Mouse (Mus musculus) heart, embryonic 14.5 days (tissue): ENCODE data around the gene Gm20458. TPM values are rescaled to one million over a fixed set of nuclear protein-coding genes. Genes with fewer than 3 reads are reported as not detected.

Experiments used
- ATAC-seq: fragments of 200-750 bp; cut with Nextera tagmentation; 2 replicates; pipeline ENCODE4 v1.8.0; 2017; ENCODE audit warnings: low read depth, moderate TSS enrichment; ENCODE audit not compliant: insufficient number of reproducible peaks, insufficient read depth, low FRiP score
- H3K27ac ChIP-seq, 2 experiments: fragments of 200-500 bp in 1 of 2; fragments of 300-500 bp in 1 of 2; sonication (generic) in 1 of 2; replicated peaks in 1 of 2; 2 replicates each; pipeline ENCODE4 v1.5.1; 2012 to 2014; ENCODE audit warnings: low read depth in 2 of 2, low read length in 2 of 2, control low read depth in 1 of 2, mild to moderate bottlenecking in 1 of 2, mixed read lengths in 1 of 2; ENCODE audit not compliant: control insufficient read depth in 1 of 2, insufficient read depth in 1 of 2
- H3K27me3 ChIP-seq: fragments of 300-500 bp; sonication (generic); 2 replicates; pipeline ENCODE4 v1.6.1; 2014; ENCODE audit warnings: mild to moderate bottlenecking, low read length, control low read depth; ENCODE audit not compliant: control insufficient read depth, insufficient read depth
- H3K36me3 ChIP-seq: fragments of 300-500 bp; sonication (generic); 2 replicates; pipeline ENCODE4 v1.6.1; 2014; ENCODE audit warnings: mild to moderate bottlenecking, control low read depth, low read length, mixed read lengths; ENCODE audit not compliant: control insufficient read depth, insufficient read depth
- H3K4me1 ChIP-seq, 2 experiments: fragments of 200-500 bp in 1 of 2; fragments of 300-500 bp in 1 of 2; sonication (generic) in 1 of 2; 2 replicates each; pipeline ENCODE4 v1.6.1; 2012 to 2014; ENCODE audit warnings: low read length in 2 of 2, control low read depth in 1 of 2, mixed read lengths in 1 of 2; ENCODE audit not compliant: control insufficient read depth in 2 of 2, insufficient read depth in 2 of 2
- H3K4me2 ChIP-seq: fragments of 300-500 bp; sonication (generic); 2 replicates; pipeline ENCODE4 v1.6.1; 2014; ENCODE audit warnings: mild to moderate bottlenecking, low read length
- H3K4me3 ChIP-seq, 2 experiments: fragments of 200-500 bp in 1 of 2; fragments of 300-500 bp in 1 of 2; sonication (generic) in 1 of 2; 2 replicates each; pipeline ENCODE4 v1.5.1; 2012 to 2014; ENCODE audit warnings: low read length in 2 of 2, mild to moderate bottlenecking in 2 of 2, control low read depth in 1 of 2, low read depth in 1 of 2, moderate library complexity in 1 of 2; ENCODE audit not compliant: control insufficient read depth in 1 of 2, insufficient read depth in 1 of 2
- H3K9ac ChIP-seq: fragments of 300-500 bp; sonication (generic); 2 replicates; pipeline ENCODE4 v1.6.1; 2014; ENCODE audit warnings: mild to moderate bottlenecking, low read length
- H3K9me3 ChIP-seq: fragments of 300-500 bp; sonication (generic); 2 replicates; pipeline ENCODE4 v1.6.1; 2016; ENCODE audit warnings: low read length, control low read depth; ENCODE audit not compliant: control insufficient read depth
- WGBS: fragments of 180-500 bp; shearing (Covaris S2); extraction: QIAGEN DNeasy Blood & Tissue Kit; methylation state at CpG from one replicate; pipeline ENCODE4 v1.1.7; 2014; 5-methylcytosine and 5-hydroxymethylcytosine counted together
- polyA plus RNA-seq: library from polyadenylated mRNA; unstranded; fragments of >200 nt; fragmentation: Nextera tagmentation; extraction: Ambion mirVana; gene quantifications from 2 replicates; pipeline ENCODE4 v1.2.1, GENCODE M21; 2014

The Gm20458 gene
- polyA plus RNA-seq, 1 experiment from 2014 or later: 16.3 TPM

GRCm38 (mm10) chr2:164435216-164436090 is 25.3 kb upstream of the Gm20458 start:
- no peak for ATAC-seq
- WGBS: 22% methylated on average over 5 of the region's 5 CpGs
- H3K9ac ChIP-seq: peak overlapping the region; percentile 18; the same call in 1 of the 2 replicates
- no peaks in the 10 kb centered on the region for H3K9me3 ChIP-seq
- no peak overlapping the region for H3K4me2 ChIP-seq
- H3K36me3 ChIP-seq: no peaks in the 10 kb centered on the region
- H3K27ac ChIP-seq: no peak overlapping the region
- peaks cover 51 to 77% of the 10 kb centered on the region in 2 experiments for H3K4me1 ChIP-seq
- H3K4me3 ChIP-seq: no peak overlapping the region
- no peaks in the 10 kb centered on the region for H3K27me3 ChIP-seq

DNA sequence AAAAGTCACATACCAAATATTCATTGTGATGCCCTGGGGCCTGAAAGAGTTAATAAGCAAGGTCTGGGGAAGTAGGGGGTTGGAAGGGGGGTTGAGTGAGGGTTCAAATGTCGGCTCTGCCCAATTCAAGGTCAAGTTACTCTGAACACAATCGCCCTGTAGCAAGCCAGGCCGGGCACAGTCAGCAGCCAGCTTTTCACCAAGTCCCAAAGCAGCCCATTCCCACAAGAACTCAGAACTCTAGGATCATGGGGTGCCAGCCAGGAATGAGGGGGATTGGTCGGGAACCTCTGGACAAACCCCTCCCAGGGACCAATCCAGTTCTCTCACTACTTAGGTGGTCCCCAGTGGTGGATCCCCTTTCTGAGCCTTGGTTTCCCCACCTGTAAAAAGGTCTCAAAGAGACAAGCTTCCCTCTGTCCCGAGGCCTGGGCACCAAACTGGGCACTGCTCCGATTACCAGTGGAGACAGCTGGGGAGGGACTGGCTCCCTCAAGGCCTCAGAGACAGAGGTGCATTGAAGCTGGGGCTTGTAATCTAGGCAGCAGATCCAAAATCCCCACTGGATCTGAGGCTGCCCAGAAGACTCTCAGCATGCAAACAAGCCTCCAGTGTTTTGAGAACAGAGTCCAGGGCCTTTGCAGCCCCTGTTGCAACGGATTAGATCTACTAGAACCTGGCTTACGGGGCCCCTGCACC is 24.4 kb upstream of the Gm20458 start:
- no peaks in the 10 kb centered on the region for H3K27me3 ChIP-seq
- WGBS: 30% methylated on average over 8 of the region's 8 CpGs
- no peaks in the 10 kb centered on the region for H3K9me3 ChIP-seq
- H3K4me1 ChIP-seq: peaks cover 47 to 77% of the 10 kb centered on the region in 2 experiments
- H3K36me3 ChIP-seq: no peaks in the 10 kb centered on the region
- peak overlapping the region in 1 of 2 experiments; percentile 48; a peak in 1 of 4 replicates for H3K27ac ChIP-seq
- no peak for ATAC-seq
- peak overlapping the region; percentile 18; the same call in 1 of the 2 replicates for H3K9ac ChIP-seq
- peak overlapping the region; percentile 2; the same call in 1 of the 2 replicates for H3K4me2 ChIP-seq
- no peak overlapping the region for H3K4me3 ChIP-seq

GRCm38 (mm10) chr2:164436961-164437360 is 23.8 kb upstream of the Gm20458 start:
- H3K4me2 ChIP-seq: 0 out of 2 replicates have a peak overlapping the region, but pooled peaks have one; percentile 2
- ATAC-seq: peak; percentile 36; the same call in 1 of the 2 replicates
- peaks cover 43 to 77% of the 10 kb centered on the region in 2 experiments for H3K4me1 ChIP-seq
- H3K9ac ChIP-seq: peak overlapping the region; percentile 18; the same call in 1 of the 2 replicates
- no peak overlapping the region for H3K4me3 ChIP-seq
- 0 out of 4 replicates have a peak overlapping the region, but pooled peaks of 1 of the 2 experiments have one; percentile 48 for H3K27ac ChIP-seq
- no peaks in the 10 kb centered on the region for H3K9me3 ChIP-seq
- no peaks in the 10 kb centered on the region for H3K36me3 ChIP-seq
- H3K27me3 ChIP-seq: no peaks in the 10 kb centered on the region
- 57% methylated on average over 3 of the region's 3 CpGs for WGBS

GRCm38 (mm10) chr2:164437710-164438109 is 23.1 kb upstream of the Gm20458 start:
- H3K4me3 ChIP-seq: no peak overlapping the region
- H3K36me3 ChIP-seq: no peaks in the 10 kb centered on the region
- no peaks in the 10 kb centered on the region for H3K27me3 ChIP-seq
- H3K4me1 ChIP-seq: peaks cover 38 to 75% of the 10 kb centered on the region in 2 experiments
- 68% methylated on average over 6 of the region's 6 CpGs for WGBS
- H3K4me2 ChIP-seq: no peak overlapping the region
- no peaks in the 10 kb centered on the region for H3K9me3 ChIP-seq
- no peak overlapping the region for H3K9ac ChIP-seq
- no peak for ATAC-seq
- H3K27ac ChIP-seq: no peak overlapping the region

- Histone ChIP-seq H3K9ac (no peak overlapping the region), H3K27ac (no peak overlapping the region), H3K4me3 (no peak overlapping the region)
Observed at GRCm38 (mm10) chr2:164438257-164438656, 22.5 kb upstream of the Gm20458 start.

GRCm38 (mm10) chr2:164439001-164439421 is 21.8 kb upstream of the Gm20458 start:
- Histone ChIP-seq H3K9ac (no peak overlapping the region), H3K4me2 (no peak overlapping the region), H3K36me3 (no peaks in the 10 kb centered on the region), H3K27ac (no peak overlapping the region), H3K4me1 (peaks cover 34 to 71% of the 10 kb centered on the region in 2 experiments), H3K4me3 (no peak overlapping the region), H3K27me3 (no peaks in the 10 kb centered on the region), H3K9me3 (no peaks in the 10 kb centered on the region)
- no peak for ATAC-seq
- WGBS: 49% methylated on average over 3 of the region's 3 CpGs

More at GRCm38 (mm10) chr2:164438257-164438656, 22.5 kb upstream of the Gm20458 start:
- Histone ChIP-seq H3K36me3 (no peaks in the 10 kb centered on the region), H3K27me3 (no peaks in the 10 kb centered on the region), H3K4me1 (peaks cover 33 to 69% of the 10 kb centered on the region in 2 experiments), H3K9me3 (no peaks in the 10 kb centered on the region), H3K4me2 (no peak overlapping the region)
- ATAC-seq: no peak
- 64% methylated on average over 8 of the region's 8 CpGs for WGBS

DNA sequence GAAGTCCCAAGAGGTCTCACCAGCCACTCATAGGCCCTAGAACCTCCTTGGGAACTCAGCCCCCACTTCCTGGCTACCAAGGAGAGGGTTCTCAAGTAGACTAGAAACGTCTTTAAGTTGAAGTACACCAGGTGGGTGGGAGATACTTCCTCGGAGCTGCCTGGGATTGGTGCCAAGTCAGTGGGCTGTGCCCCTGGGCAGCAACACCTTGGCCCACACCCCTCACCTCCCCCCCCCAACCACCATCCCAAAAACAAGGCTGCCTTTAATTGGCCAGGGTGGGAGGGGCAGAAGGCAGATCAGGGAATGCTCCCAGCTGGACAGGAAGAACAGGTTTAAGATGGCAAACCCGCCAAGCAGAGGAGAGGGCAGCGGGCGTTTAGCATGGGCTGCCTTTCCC is 20.5 kb upstream of the Gm20458 start:
- no peak overlapping the region for H3K9ac ChIP-seq
- H3K27me3 ChIP-seq: no peaks in the 10 kb centered on the region
- no peaks in the 10 kb centered on the region for H3K36me3 ChIP-seq
- WGBS: 74% methylated on average over 5 of the region's 5 CpGs
- no peak overlapping the region for H3K4me2 ChIP-seq
- no peak for ATAC-seq
- H3K4me3 ChIP-seq: no peak overlapping the region
- H3K4me1 ChIP-seq: peaks cover 31 to 69% of the 10 kb centered on the region in 2 experiments
- H3K9me3 ChIP-seq: no peaks in the 10 kb centered on the region
- no peak overlapping the region for H3K27ac ChIP-seq
